Mouse (Mus musculus): ENCODE results near the gene Gm17093.
"Not testable (repeated sequence)": the region's sequence is repeated elsewhere in the genome, so short reads cannot be mapped to it uniquely, and the experiment has no call there.

Gene Gm17093

DNA sequence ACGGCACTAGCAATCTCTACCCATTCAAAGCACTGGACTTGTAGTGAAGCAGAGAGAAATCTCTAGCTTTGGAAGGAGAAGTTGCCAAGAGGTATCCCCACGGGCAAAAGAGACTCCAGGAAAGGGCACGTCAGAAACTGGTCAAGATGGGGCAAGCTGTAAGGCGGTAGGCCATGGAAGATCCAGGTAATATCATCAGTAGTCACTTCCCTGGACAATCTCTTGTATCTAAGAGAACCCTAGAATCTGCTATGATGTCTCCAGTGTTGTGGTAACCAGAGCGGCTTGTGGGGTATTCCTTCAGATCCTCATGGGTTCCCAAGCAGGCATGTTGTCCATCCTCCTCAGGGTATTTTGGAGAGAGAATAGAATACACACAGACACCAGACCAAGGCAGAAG is at the start of gene Gm17093:
Gene Gm17093 (plus strand): TSS at position 301 of the 400 bp plus-strand sequence.
- not testable (repeated sequence) for TF ChIP-seq GATA4 (IDR thresholded peaks at IDR 0.05; ENCODE audit: insufficient replicate concordance, low read length)

DNA sequence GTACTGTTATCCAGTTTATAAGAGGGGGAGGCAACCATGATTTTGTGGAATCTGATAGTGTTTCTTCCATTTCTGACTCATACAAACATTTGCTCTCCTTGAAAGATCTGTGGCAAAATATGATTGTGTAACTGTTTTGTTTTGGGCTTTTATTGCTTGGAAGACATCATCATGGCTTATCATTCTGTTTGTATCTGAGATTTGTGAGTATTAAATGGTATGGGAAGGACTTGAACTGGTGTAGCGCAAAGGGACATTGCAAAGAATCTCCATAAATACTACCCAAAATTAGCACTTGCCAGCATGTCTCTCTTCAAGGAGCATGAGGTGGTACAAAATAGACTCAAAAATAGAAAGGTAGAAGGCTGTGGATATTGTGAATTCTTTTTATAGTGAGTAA is 25.9 kb upstream of the Gm17093 start, which contains the start of gene BC061237:
Gene BC061237 (plus strand): TSS at position 301 of the 400 bp plus-strand sequence.
- TF ChIP-seq GATA4 (IDR thresholded peaks at IDR 0.05; ENCODE audit: insufficient replicate concordance, low read length): not testable (repeated sequence)
